Mouse (Mus musculus) spleen, adult 2 months (tissue): ENCODE data around the gene Rgs16.

Experiments
- CTCF ChIP-seq: fragments of 200-500 bp; IDR thresholded peaks from 2 replicates; pipeline ENCODE4 v1.5.1; 2011; ENCODE audit warnings: mild to moderate bottlenecking, inconsistent platforms; ENCODE audit not compliant: insufficient read depth, insufficient read length, insufficient replicate concordance; ENCODE audit errors: extremely low read depth
- POLR2A ChIP-seq: fragments of 200-500 bp; IDR thresholded peaks from 2 replicates; pipeline ENCODE4 v1.6.1; 2011; ENCODE audit warnings: low read depth, low read length, inconsistent platforms

DNA sequence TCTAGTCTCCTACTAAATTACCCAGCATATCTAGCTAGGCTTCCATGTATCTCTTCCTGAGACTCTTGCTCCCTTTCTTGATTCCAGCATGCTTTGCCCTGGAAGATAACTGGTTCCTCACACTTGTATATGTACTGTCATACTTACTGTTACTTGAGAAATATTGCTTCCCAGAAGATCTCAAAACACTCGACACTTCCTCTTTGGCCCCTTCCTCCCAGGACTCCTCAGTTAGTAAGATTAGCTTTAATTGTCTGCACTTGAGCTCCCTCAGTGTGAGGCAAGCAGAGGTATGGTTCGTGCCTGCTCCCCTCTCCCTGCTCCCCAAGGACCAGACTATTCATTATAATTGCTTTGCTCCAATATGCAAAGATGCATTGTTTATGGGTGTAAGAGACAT lies 50.6 kb downstream of the Rgs16 start:
- TF ChIP-seq CTCF (no peak), POLR2A (no peak)
